Mouse (Mus musculus): ENCODE results near the gene Chl1. TPM values are rescaled to one million over a fixed set of nuclear protein-coding genes. Genes with fewer than 3 reads are reported as not detected.

The Chl1 gene
- 9.7 TPM for polyA plus RNA-seq (2014; fragmentation: Illumina TruSeq; extraction: RNeasy Lipid Tissue Mini Kit (QIAGEN cat#74804); ENCODE audit: low read depth, low replicate concordance)

GRCm38 (mm10) chr6:103510392-103511289 is at the start of gene Chl1:
Gene Chl1 (plus strand): TSS chr6:103510586.

Data from adrenal gland, adult 10 weeks (tissue).